Comparison of ENCODE assay signal across 8 mouse cellular contexts in the genomic region with DNA sequence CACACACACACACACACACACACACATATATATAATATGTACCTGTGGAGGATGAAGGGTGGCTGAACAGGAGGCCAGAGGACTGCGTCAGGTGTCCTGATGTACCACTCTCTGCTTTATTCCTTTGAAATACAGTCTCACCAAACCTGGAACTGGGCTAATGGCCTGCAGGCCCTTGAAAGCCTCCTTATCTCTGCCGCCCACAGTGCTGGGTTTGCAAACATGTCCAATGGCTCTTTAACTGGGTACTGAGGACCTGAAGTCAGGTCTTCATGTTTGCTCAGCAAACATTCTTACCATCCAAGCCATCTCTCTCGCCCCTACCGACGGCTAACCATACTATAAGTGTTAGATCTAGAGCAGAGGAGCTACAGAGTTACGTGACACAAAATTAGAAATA. TPM values are rescaled to one million over a fixed set of nuclear protein-coding genes. Genes with fewer than 3 reads are reported as not detected.
A peak's percentile ranks its signal among the peaks of the same experiment; 100 is the strongest.
DNase-seq lines count a peak whose midpoint lies in the region; ATAC-seq and TF ChIP-seq lines count a peak whose summit lies in the region.

No protein-coding gene starts in this region.

- no peaks in the 10 kb centered on the region for H3K9me3 ChIP-seq in heart, embryonic 11.5 days (replicated peaks; ENCODE audit: control insufficient read depth, low read length)
- no peaks in the 10 kb centered on the region for H3K9me3 ChIP-seq in neural tube, embryonic 12.5 days
- no peaks in the 10 kb centered on the region for H3K9me3 ChIP-seq in neural tube, embryonic 15.5 days (replicated peaks)
- no peaks in the 10 kb centered on the region for H3K9me3 ChIP-seq in liver, embryonic 14.5 days (ENCODE audit: control insufficient read depth, low read length)
- no peaks in the 10 kb centered on the region for H3K9me3 ChIP-seq in limb, embryonic 10.5 days (replicated peaks)

- peak overlapping the region; percentile 70; the same call in 1 of the 2 replicates for H3K4me2 ChIP-seq in heart, embryonic 11.5 days
- peak overlapping the region; percentile 63; the same call in 1 of the 2 replicates for H3K4me2 ChIP-seq in neural tube, embryonic 12.5 days (replicated peaks)
- no peak overlapping the region for H3K4me2 ChIP-seq in neural tube, embryonic 15.5 days
- peak overlapping the region; percentile 91 for H3K4me2 ChIP-seq in liver, embryonic 14.5 days (ENCODE audit: low read depth)

- no peak overlapping the region for H3K4me3 ChIP-seq in heart, embryonic 11.5 days (ENCODE audit: low read depth, low read length)
- H3K4me3 ChIP-seq in neural tube, embryonic 12.5 days, result no peak overlapping the region
- H3K4me3 ChIP-seq in neural tube, embryonic 15.5 days (replicated peaks), result no peak overlapping the region
- no peak overlapping the region for H3K4me3 ChIP-seq in liver, embryonic 14.5 days (ENCODE audit: insufficient read depth in 1 of 2, low read depth in 2 of 2, low read length in 2 of 2)
- H3K4me3 ChIP-seq in limb, embryonic 10.5 days, result no peak overlapping the region

- 80% methylated on average over 6 of the region's 6 CpGs for WGBS in heart, embryonic 11.5 days (ENCODE audit: insufficient replicate concordance)
- 87% methylated on average over 6 of the region's 6 CpGs for WGBS in neural tube, embryonic 12.5 days
- 94% methylated on average over 6 of the region's 6 CpGs for WGBS in neural tube, embryonic 15.5 days
- 65% methylated on average over 6 of the region's 6 CpGs for WGBS in liver, embryonic 14.5 days (ENCODE audit: insufficient replicate concordance)
- WGBS in limb, embryonic 10.5 days, result 82% methylated on average over 6 of the region's 6 CpGs

- H3K27ac ChIP-seq in heart, embryonic 11.5 days (ENCODE audit: low read depth, low read length), result peak overlapping the region; percentile 98
- no peak overlapping the region for H3K27ac ChIP-seq in neural tube, embryonic 12.5 days
- no peak overlapping the region for H3K27ac ChIP-seq in neural tube, embryonic 15.5 days (replicated peaks)
- H3K27ac ChIP-seq in liver, embryonic 14.5 days, result peak overlapping the region; percentile 87
- H3K27ac ChIP-seq in limb, embryonic 10.5 days, result no peak overlapping the region

- peak overlapping the region; percentile 67 for H3K9ac ChIP-seq in heart, embryonic 11.5 days (ENCODE audit: low read depth, low read length)
- H3K9ac ChIP-seq in neural tube, embryonic 12.5 days, result no peak overlapping the region
- no peak overlapping the region for H3K9ac ChIP-seq in neural tube, embryonic 15.5 days (replicated peaks)
- H3K9ac ChIP-seq in liver, embryonic 14.5 days (replicated peaks), result peak overlapping the region; percentile 73

- no peak for ATAC-seq in heart, embryonic 11.5 days (replicated peaks; ENCODE audit: insufficient number of reproducible peaks, low FRiP score, low TSS enrichment)
- no peak for ATAC-seq in neural tube, embryonic 12.5 days (ENCODE audit: low FRiP score, low read depth)
- ATAC-seq in neural tube, embryonic 15.5 days (ENCODE audit: low FRiP score), result no peak
- ATAC-seq in liver, embryonic 14.5 days (ENCODE audit: insufficient read depth), result peak; percentile 67
- ATAC-seq in activated CD4-positive, CD25-positive, alpha-beta regulatory T cell, adult 4 months, result no peak

- TF ChIP-seq CTCF in liver, embryonic 14.5 days (IDR thresholded peaks at IDR 0.05; ENCODE audit: low read depth), result no peak

- no peaks in the 10 kb centered on the region for H3K27me3 ChIP-seq in heart, embryonic 11.5 days (ENCODE audit: control insufficient read depth, insufficient read depth, low read length)
- no peaks in the 10 kb centered on the region for H3K27me3 ChIP-seq in neural tube, embryonic 12.5 days (replicated peaks)
- no peaks in the 10 kb centered on the region for H3K27me3 ChIP-seq in neural tube, embryonic 15.5 days (replicated peaks)
- H3K27me3 ChIP-seq in liver, embryonic 14.5 days (ENCODE audit: control insufficient read depth, insufficient read depth, low read length), result peaks cover 7% of the 10 kb centered on the region
- H3K27me3 ChIP-seq in limb, embryonic 10.5 days (ENCODE audit: low read depth, poor library complexity, severe bottlenecking), result peaks cover 18% of the 10 kb centered on the region; the same call in 1 of the 2 replicates

- peak; percentile 30; the same call in 1 of the 2 replicates for TF ChIP-seq EP300 in liver, embryonic 14.5 days (IDR thresholded peaks at IDR 0.05; ENCODE audit: low read depth)

- no peaks in the 10 kb centered on the region for H3K36me3 ChIP-seq in heart, embryonic 11.5 days (ENCODE audit: control insufficient read depth, insufficient read depth, low read length)
- H3K36me3 ChIP-seq in neural tube, embryonic 12.5 days, result no peaks in the 10 kb centered on the region
- H3K36me3 ChIP-seq in neural tube, embryonic 15.5 days, result no peaks in the 10 kb centered on the region
- no peaks in the 10 kb centered on the region for H3K36me3 ChIP-seq in liver, embryonic 14.5 days (replicated peaks; ENCODE audit: control insufficient read depth, insufficient read depth, low read depth)
- no peaks in the 10 kb centered on the region for H3K36me3 ChIP-seq in limb, embryonic 10.5 days

- peaks cover 45% of the 10 kb centered on the region for H3K4me1 ChIP-seq in heart, embryonic 11.5 days (ENCODE audit: control insufficient read depth, insufficient read depth, low read length)
- peaks cover 17% of the 10 kb centered on the region for H3K4me1 ChIP-seq in neural tube, embryonic 12.5 days
- peaks cover 11% of the 10 kb centered on the region for H3K4me1 ChIP-seq in neural tube, embryonic 15.5 days
- peaks cover 30 to 49% of the 10 kb centered on the region in 2 experiments for H3K4me1 ChIP-seq in liver, embryonic 14.5 days (replicated peaks; ENCODE audit: control insufficient read depth in 2 of 2, insufficient read depth in 2 of 2, low read length in 1 of 2)
- peaks cover 15% of the 10 kb centered on the region for H3K4me1 ChIP-seq in limb, embryonic 10.5 days

- DNase-seq in heart, postnatal 4 days, result no peak
- no peak for DNase-seq in liver, embryonic 14.5 days (ENCODE audit: low read depth in 3 of 3, low spot score in 3 of 3)
- no peak for DNase-seq in embryo, embryonic 10.5 days (ENCODE audit: low spot score)
- no peak for DNase-seq in limb, embryonic 10.5 days (ENCODE audit: low spot score)

RNA-seq across cellular contexts. Expression of a gene that starts 17.9 kb away (rescaled TPM):
- 27.8 and 32.0 TPM in 2 replicates for polyA plus RNA-seq in heart, embryonic 11.5 days (2014; fragmentation: Nextera tagmentation; extraction: Ambion mirVana)
- total RNA-seq in heart, postnatal 4 days (2021), result 100 to 1,000 TPM; 101 to 105 TPM
- polyA plus RNA-seq in neural tube, embryonic 12.5 days (2016; fragmentation: Nextera tagmentation; extraction: Ambion mirVana), result 37.3 and 38.3 TPM in 2 replicates
- 26.6 and 29.1 TPM in 2 replicates for polyA plus RNA-seq in neural tube, embryonic 15.5 days (2015; fragmentation: Nextera tagmentation; extraction: Ambion mirVana)
- polyA plus RNA-seq in liver, embryonic 14.5 days (2012; rRNA removed), result 13.9 and 16.2 TPM in 2 replicates
- polyA plus RNA-seq in liver, embryonic 14.5 days (2014; fragmentation: Nextera tagmentation; extraction: Ambion mirVana), result 22.7 and 24.1 TPM in 2 replicates
- polyA plus RNA-seq in activated CD4-positive, CD25-positive, alpha-beta regulatory T cell, adult 4 months (2017; shearing (Covaris generic)), result 10 to 100 TPM; 23.3 to 24.1 TPM
- 22.5 and 25.1 TPM in 2 replicates for polyA plus RNA-seq in limb, embryonic 10.5 days (2016; fragmentation: Nextera tagmentation; extraction: Ambion mirVana)

RNA-seq across cellular contexts. Expression of a gene that starts 34.8 kb away (rescaled TPM):
- polyA plus RNA-seq in heart, embryonic 11.5 days (2014; fragmentation: Nextera tagmentation; extraction: Ambion mirVana), result 20.0 and 20.1 TPM in 2 replicates
- total RNA-seq in heart, postnatal 4 days (2021), result 10 to 100 TPM; 11.6 to 13.7 TPM
- polyA plus RNA-seq in neural tube, embryonic 12.5 days (2016; fragmentation: Nextera tagmentation; extraction: Ambion mirVana), result 29.9 and 32.8 TPM in 2 replicates
- polyA plus RNA-seq in neural tube, embryonic 15.5 days (2015; fragmentation: Nextera tagmentation; extraction: Ambion mirVana), result 26.3 and 30.0 TPM in 2 replicates
- 10.6 and 10.9 TPM in 2 replicates for polyA plus RNA-seq in liver, embryonic 14.5 days (2012; rRNA removed)
- polyA plus RNA-seq in liver, embryonic 14.5 days (2014; fragmentation: Nextera tagmentation; extraction: Ambion mirVana), result 11.9 and 14.4 TPM in 2 replicates
- polyA plus RNA-seq in activated CD4-positive, CD25-positive, alpha-beta regulatory T cell, adult 4 months (2017; shearing (Covaris generic)), result 1 to 10 TPM in 1 of 2 experiments, under 1 TPM in 1; 0.95 to 1.6 TPM
- 23.7 and 25.5 TPM in 2 replicates for polyA plus RNA-seq in limb, embryonic 10.5 days (2016; fragmentation: Nextera tagmentation; extraction: Ambion mirVana)

Comparison
In these comparisons a context has a peak if more than half of its experiments do, and no peak if none do; other contexts are left out.
1. H3K27ac ChIP-seq: peak in heart, embryonic 11.5 days (single experiment) and liver, embryonic 14.5 days (single experiment); none in neural tube, embryonic 12.5 days (single experiment), neural tube, embryonic 15.5 days (single experiment) and limb, embryonic 10.5 days (single experiment).
2. H3K9ac ChIP-seq: peak in heart, embryonic 11.5 days (single experiment) and liver, embryonic 14.5 days (single experiment); none in neural tube, embryonic 12.5 days (single experiment) and neural tube, embryonic 15.5 days (single experiment).